Comparison of ENCODE assay signal across 8 mouse cellular contexts in genomic region chr11:69765221-69766125, GRCm38 (mm10). TPM values are rescaled to one million over a fixed set of nuclear protein-coding genes. Genes with fewer than 3 reads are reported as not detected.
DNase-seq lines count a peak whose midpoint lies in the region; ATAC-seq and TF ChIP-seq lines count a peak whose summit lies in the region.

Gene Zbtb4, plus strand, starts transcription at chr11:69765912.

- 20% methylated on average over 36 of the region's 55 CpGs for WGBS in intestine, embryonic 14.5 days
- WGBS in limb, embryonic 10.5 days: 25% methylated on average over 38 of the region's 55 CpGs
- 31% methylated on average over 31 of the region's 55 CpGs for WGBS in midbrain, embryonic 11.5 days
- WGBS in stomach, postnatal 0 days: 16% methylated on average over 40 of the region's 55 CpGs

- H3K9me3 ChIP-seq in intestine, embryonic 14.5 days (ENCODE audit: control insufficient read depth, low read length): no peaks in the 10 kb centered on the region
- no peaks in the 10 kb centered on the region for H3K9me3 ChIP-seq in limb, embryonic 10.5 days (replicated peaks)
- H3K9me3 ChIP-seq in midbrain, embryonic 11.5 days (ENCODE audit: control insufficient read depth, low read length): no peaks in the 10 kb centered on the region
- no peaks in the 10 kb centered on the region for H3K9me3 ChIP-seq in stomach, postnatal 0 days (ENCODE audit: control insufficient read depth, low read length)

- no peaks in the 10 kb centered on the region for H3K27me3 ChIP-seq in intestine, embryonic 14.5 days (replicated peaks; ENCODE audit: control insufficient read depth, insufficient read depth, low read length)
- peaks cover 15% of the 10 kb centered on the region for H3K27me3 ChIP-seq in limb, embryonic 10.5 days (ENCODE audit: low read depth, poor library complexity, severe bottlenecking)
- no peaks in the 10 kb centered on the region for H3K27me3 ChIP-seq in midbrain, embryonic 11.5 days (ENCODE audit: control insufficient read depth, insufficient read depth, low read length)
- H3K27me3 ChIP-seq in stomach, postnatal 0 days (ENCODE audit: control insufficient read depth, insufficient read depth, low read length): no peaks in the 10 kb centered on the region

- H3K36me3 ChIP-seq in intestine, embryonic 14.5 days (ENCODE audit: control insufficient read depth, insufficient read depth, low read length): no peaks in the 10 kb centered on the region
- H3K36me3 ChIP-seq in limb, embryonic 10.5 days: no peaks in the 10 kb centered on the region
- no peaks in the 10 kb centered on the region for H3K36me3 ChIP-seq in midbrain, embryonic 11.5 days (ENCODE audit: control insufficient read depth, insufficient read depth, low read length)
- H3K36me3 ChIP-seq in stomach, postnatal 0 days (ENCODE audit: control insufficient read depth, insufficient read depth, low read length): no peaks in the 10 kb centered on the region

- TF ChIP-seq CTCF in stomach, postnatal 0 days (IDR thresholded peaks at IDR 0.05; ENCODE audit: low read depth): no peak

- DNase-seq in urinary bladder, postnatal 14 days (ENCODE audit: low spot score): peak; percentile 31
- DNase-seq in urinary bladder, postnatal 10 days (ENCODE audit: low spot score): no peak
- peak; percentile 71 to 72 for DNase-seq in cerebellum, postnatal 14 days
- peak; percentile 38 to 47 for DNase-seq in gastrocnemius, postnatal 4 days (ENCODE audit: low spot score in 2 of 2)
- peak; percentile 76 for DNase-seq in intestine, embryonic 14.5 days (ENCODE audit: low spot score)
- peak; percentile 63 for DNase-seq in limb, embryonic 10.5 days (ENCODE audit: low spot score)
- DNase-seq in midbrain, embryonic 11.5 days (ENCODE audit: low spot score, missing footprints): peak; percentile 89
- peak; percentile 58 for DNase-seq in stomach, postnatal 0 days (ENCODE audit: low spot score)

- no peak for TF ChIP-seq EP300 in stomach, postnatal 0 days (optimal IDR thresholded peaks at IDR 0.05)

- peaks cover 17% of the 10 kb centered on the region for H3K4me1 ChIP-seq in intestine, embryonic 14.5 days (replicated peaks; ENCODE audit: control insufficient read depth, insufficient read depth, low read length)
- H3K4me1 ChIP-seq in limb, embryonic 10.5 days: peaks cover 41% of the 10 kb centered on the region
- peaks cover 9% of the 10 kb centered on the region for H3K4me1 ChIP-seq in midbrain, embryonic 11.5 days (ENCODE audit: control insufficient read depth, insufficient read depth, low read length)
- peaks cover 4% of the 10 kb centered on the region for H3K4me1 ChIP-seq in stomach, postnatal 0 days (replicated peaks; ENCODE audit: control insufficient read depth, insufficient read depth)

- peak within 1 kb of the TSS; percentile 67 for H3K4me2 ChIP-seq in intestine, embryonic 14.5 days (ENCODE audit: low read length)
- H3K4me2 ChIP-seq in midbrain, embryonic 11.5 days: peak within 1 kb of the TSS; percentile 85
- H3K4me2 ChIP-seq in stomach, postnatal 0 days (replicated peaks; ENCODE audit: low read depth): peak within 1 kb of the TSS; percentile 78

- ATAC-seq in intestine, embryonic 14.5 days (replicated peaks; ENCODE audit: low FRiP score, low TSS enrichment, low read depth): peak; percentile 57
- peak; percentile 79 for ATAC-seq in midbrain, embryonic 11.5 days (ENCODE audit: low FRiP score)
- peak; percentile 67 for ATAC-seq in stomach, postnatal 0 days (ENCODE audit: low FRiP score, low TSS enrichment)

- H3K27ac ChIP-seq in intestine, embryonic 14.5 days (ENCODE audit: low read depth): peak within 1 kb of the TSS; percentile 84
- peak within 1 kb of the TSS; percentile 93 for H3K27ac ChIP-seq in limb, embryonic 10.5 days
- peak within 1 kb of the TSS; percentile 35; the same call in 1 of the 2 replicates for H3K27ac ChIP-seq in midbrain, embryonic 11.5 days (ENCODE audit: low read depth, low read length)
- peak within 1 kb of the TSS; percentile 95 for H3K27ac ChIP-seq in stomach, postnatal 0 days (replicated peaks)

- peak within 1 kb of the TSS; percentile 94 for H3K9ac ChIP-seq in intestine, embryonic 14.5 days (ENCODE audit: low read length)
- peak within 1 kb of the TSS; percentile 89 for H3K9ac ChIP-seq in midbrain, embryonic 11.5 days (ENCODE audit: low read length)
- peak within 1 kb of the TSS; percentile 95 for H3K9ac ChIP-seq in stomach, postnatal 0 days (ENCODE audit: low read length)

- peak within 1 kb of the TSS; percentile 77 for H3K4me3 ChIP-seq in intestine, embryonic 14.5 days (ENCODE audit: low read depth, low read length)
- peak within 1 kb of the TSS; percentile 85 for H3K4me3 ChIP-seq in limb, embryonic 10.5 days
- peak within 1 kb of the TSS; percentile 75 for H3K4me3 ChIP-seq in midbrain, embryonic 11.5 days (ENCODE audit: low read depth, low read length)
- peak within 1 kb of the TSS; percentile 93 for H3K4me3 ChIP-seq in stomach, postnatal 0 days (ENCODE audit: low read depth, low read length)

RNA-seq across cellular contexts. Expression of gene Zbtb4, which starts in this region (rescaled TPM):
- total RNA-seq in gastrocnemius, postnatal 4 days (2021): 10 to 100 TPM; 26.7 to 30.5 TPM
- polyA plus RNA-seq in intestine, embryonic 14.5 days (2014; fragmentation: Nextera tagmentation; extraction: Ambion mirVana): 2.8 and 3.3 TPM in 2 replicates
- polyA plus RNA-seq in limb, embryonic 10.5 days (2016; fragmentation: Nextera tagmentation; extraction: Ambion mirVana): 0.25 and 0.59 TPM in 2 replicates
- polyA plus RNA-seq in midbrain, embryonic 11.5 days (2014; fragmentation: Nextera tagmentation; extraction: Ambion mirVana): 0.90 and 0.91 TPM in 2 replicates
- polyA plus RNA-seq in stomach, postnatal 0 days (2015; fragmentation: Nextera tagmentation; extraction: Ambion mirVana): 2.6 and 2.7 TPM in 2 replicates

Comparison
In these comparisons a context has a peak if more than half of its experiments do, and no peak if none do; other contexts are left out.
1. Peak in DNase-seq, H3K4me3 ChIP-seq and H3K27ac ChIP-seq in limb, embryonic 10.5 days; RNA of the gene not detected or under 1 TPM.
2. Peak in DNase-seq, ATAC-seq, H3K4me3 ChIP-seq, H3K27ac ChIP-seq, H3K9ac ChIP-seq and H3K4me2 ChIP-seq in midbrain, embryonic 11.5 days; RNA of the gene not detected or under 1 TPM.
3. H3K27ac ChIP-seq: peak in every context shown above with its lines; median percentile 95 in stomach, postnatal 0 days; 93 in limb, embryonic 10.5 days; 84 in intestine, embryonic 14.5 days; 35 in midbrain, embryonic 11.5 days.